Mouse (Mus musculus) lung, embryonic 16.5 days (tissue): ENCODE measurements around the gene Psmd14. TPM values are rescaled to one million over a fixed set of nuclear protein-coding genes. Genes with fewer than 3 reads are reported as not detected.

Source experiments
- ATAC-seq: fragments of 200-750 bp; cut with Nextera tagmentation; 2 replicates; pipeline ENCODE4 v1.8.0; 2017; ENCODE audit warnings: low read depth, mild to moderate bottlenecking, moderate library complexity
- H3K27ac ChIP-seq: fragments of 300-500 bp; sonication (generic); 2 replicates; pipeline ENCODE4 v1.5.1; 2014; ENCODE audit warnings: mild to moderate bottlenecking, control low read depth, low read length
- H3K27me3 ChIP-seq: fragments of 300-500 bp; sonication (generic); 2 replicates; pipeline ENCODE4 v1.6.1; 2014; ENCODE audit warnings: low read depth, low read length, mixed read lengths; ENCODE audit not compliant: control insufficient read depth, insufficient read depth
- H3K36me3 ChIP-seq: fragments of 300-500 bp; sonication (generic); 2 replicates; pipeline ENCODE4 v1.6.1; 2014; ENCODE audit warnings: low read length; ENCODE audit not compliant: control insufficient read depth, insufficient read depth
- H3K4me1 ChIP-seq: fragments of 300-500 bp; sonication (generic); replicated peaks from 2 replicates; pipeline ENCODE4 v1.6.1; 2014; ENCODE audit warnings: low read length, mixed read lengths; ENCODE audit not compliant: control insufficient read depth, insufficient read depth
- H3K4me2 ChIP-seq: fragments of 300-500 bp; sonication (generic); 2 replicates; pipeline ENCODE4 v1.6.1; 2014; ENCODE audit warnings: low read depth, low read length, control low read depth
- H3K4me3 ChIP-seq: fragments of 300-500 bp; sonication (generic); 2 replicates; pipeline ENCODE4 v1.5.1; 2014; ENCODE audit warnings: mild to moderate bottlenecking, low read length, control low read depth
- H3K9ac ChIP-seq: fragments of 300-500 bp; sonication (generic); 2 replicates; pipeline ENCODE4 v1.6.1; 2014; ENCODE audit warnings: low read length, control low read depth
- H3K9me3 ChIP-seq: fragments of 300-500 bp; sonication (generic); 2 replicates; pipeline ENCODE4 v1.6.1; 2016; ENCODE audit warnings: low read length; ENCODE audit not compliant: control insufficient read depth
- WGBS: fragments of 180-500 bp; shearing (Covaris S2); extraction: QIAGEN DNeasy Blood & Tissue Kit; methylation state at CpG from one replicate; pipeline ENCODE4 v1.1.7; 2014; 5-methylcytosine and 5-hydroxymethylcytosine counted together
- microRNA-seq: library from miRNA; unstranded; fragments of <30 nt; microRNA quantifications from one replicate; pipeline ENCODE4, GENCODE M21; 2016
- polyA plus RNA-seq: library from polyadenylated mRNA; unstranded; fragments of >200 nt; fragmentation: Nextera tagmentation; extraction: Ambion mirVana; gene quantifications from 2 replicates; pipeline ENCODE4 v1.2.1, GENCODE M21; 2015

The Psmd14 gene
- polyA plus RNA-seq, 1 experiment from 2014 or later: 157 TPM

GRCm38 (mm10) chr2:61814548-61815473, 103.3 kb downstream of the Psmd14 start:
- ATAC-seq: peak; percentile 53; the same call in 1 of the 2 replicates
- Histone ChIP-seq H3K27ac (no peak overlapping the region), H3K4me3 (peak overlapping the region; percentile 51), H3K4me2 (peak overlapping the region; percentile 83), H3K9me3 (no peaks in the 10 kb centered on the region), H3K9ac (peak overlapping the region; percentile 58), H3K36me3 (no peaks in the 10 kb centered on the region), H3K27me3 (peaks cover 62% of the 10 kb centered on the region), H3K4me1 (peaks cover 21% of the 10 kb centered on the region)
- WGBS: 8% methylated on average over 23 of the region's 50 CpGs

GRCm38 (mm10) chr2:61815583-61816313, 104.3 kb downstream of the Psmd14 start:
- Histone ChIP-seq H3K27me3 (peaks cover 53% of the 10 kb centered on the region), H3K27ac (no peak overlapping the region), H3K9ac (peak overlapping the region; percentile 58; the same call in 1 of the 2 replicates), H3K36me3 (no peaks in the 10 kb centered on the region), H3K4me2 (peak overlapping the region; percentile 83), H3K9me3 (no peaks in the 10 kb centered on the region), H3K4me1 (peaks cover 21% of the 10 kb centered on the region), H3K4me3 (peak overlapping the region; percentile 51)
- ATAC-seq: peak; percentile 34
- WGBS: 7% methylated on average over 58 of the region's 66 CpGs

GRCm38 (mm10) chr2:61818197-61818596, 106.7 kb downstream of the Psmd14 start:
- H3K4me1 ChIP-seq: peaks cover 13% of the 10 kb centered on the region
- no peak for ATAC-seq
- no peaks in the 10 kb centered on the region for H3K9me3 ChIP-seq
- H3K27ac ChIP-seq: no peak overlapping the region
- no peak overlapping the region for H3K9ac ChIP-seq
- 73% methylated on average over 1 of the region's 1 CpGs for WGBS
- no peak overlapping the region for H3K4me2 ChIP-seq
- peaks cover 33% of the 10 kb centered on the region for H3K27me3 ChIP-seq
- H3K4me3 ChIP-seq: no peak overlapping the region
- H3K36me3 ChIP-seq: no peaks in the 10 kb centered on the region

DNA sequence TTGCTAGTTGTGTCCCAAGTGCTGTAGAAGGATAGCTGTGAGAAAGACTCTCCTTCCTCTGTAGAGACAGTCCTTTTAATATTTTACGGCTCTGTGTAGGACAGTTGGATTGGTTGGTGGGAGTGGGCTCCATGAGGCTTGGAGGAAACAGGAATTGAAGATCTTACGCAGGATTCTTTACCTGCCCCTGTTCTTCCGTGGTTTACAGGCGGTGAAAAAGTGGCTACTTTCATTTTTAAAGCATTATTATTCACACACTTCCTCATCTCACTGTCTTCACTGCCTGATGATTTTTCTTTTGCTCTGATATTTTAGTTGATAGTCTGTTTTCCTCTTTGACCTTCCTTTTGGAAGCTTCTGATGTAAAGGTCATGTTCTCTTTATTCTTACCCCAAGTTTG, 108.7 kb downstream of the Psmd14 start:
- no peaks in the 10 kb centered on the region for H3K9me3 ChIP-seq
- H3K4me2 ChIP-seq: no peak overlapping the region
- H3K9ac ChIP-seq: no peak overlapping the region
- H3K4me3 ChIP-seq: no peak overlapping the region
- ATAC-seq: no peak
- H3K27ac ChIP-seq: no peak overlapping the region
- WGBS: 65% methylated on average over 4 of the region's 4 CpGs
- H3K27me3 ChIP-seq: peaks cover 18% of the 10 kb centered on the region
- H3K36me3 ChIP-seq: no peaks in the 10 kb centered on the region
- peaks cover 8% of the 10 kb centered on the region for H3K4me1 ChIP-seq

- WGBS: 88% methylated on average over 1 of the region's 1 CpGs
- Histone ChIP-seq H3K27me3 (peaks cover 2% of the 10 kb centered on the region), H3K9me3 (no peaks in the 10 kb centered on the region), H3K4me1 (no peaks in the 10 kb centered on the region), H3K27ac (no peak overlapping the region), H3K4me3 (no peak overlapping the region), H3K4me2 (no peak overlapping the region), H3K36me3 (no peaks in the 10 kb centered on the region), H3K9ac (no peak overlapping the region)
- ATAC-seq: no peak
Observed at GRCm38 (mm10) chr2:61823426-61824140, 112.1 kb downstream of the Psmd14 start.

- Histone ChIP-seq H3K36me3 (no peaks in the 10 kb centered on the region), H3K4me1 (no peaks in the 10 kb centered on the region), H3K9me3 (no peaks in the 10 kb centered on the region), H3K27me3 (no peaks in the 10 kb centered on the region), H3K4me3 (no peak overlapping the region), H3K27ac (no peak overlapping the region), H3K4me2 (no peak overlapping the region), H3K9ac (no peak overlapping the region)
- no peak for ATAC-seq
- 79% methylated on average over 2 of the region's 2 CpGs for WGBS
Observed at GRCm38 (mm10) chr2:61837243-61837806, 125.8 kb downstream of the Psmd14 start.

Small RNA genes lying within 50 kb of the gene (microRNA-seq; reads per million reads assigned to microRNA genes)
- not detected for gene Gm22403

Other genes starting within 250 kb of the Psmd14 start
- 30.9 and 34.0 TPM in 2 replicates for gene Tank, start 133.1 kb upstream of the Psmd14 start, polyA plus RNA-seq
- 0.04 TPM in 1 of 2 replicates, not detected in the other for gene Tbr1, start 91.2 kb downstream of the Psmd14 start, polyA plus RNA-seq